Mouse (Mus musculus) heart, embryonic 13.5 days (tissue): Measurements from ENCODE around the gene P2rx6. TPM values are rescaled to one million over a fixed set of nuclear protein-coding genes. Genes with fewer than 3 reads are reported as not detected.
A peak's percentile ranks its signal among the peaks of the same experiment; 100 is the strongest.

Experiments
- ATAC-seq: fragments of 200-750 bp; cut with Nextera tagmentation; 2 replicates; pipeline ENCODE4 v1.8.0; 2017; ENCODE audit warnings: moderate TSS enrichment; ENCODE audit not compliant: insufficient number of reproducible peaks, low FRiP score, low TSS enrichment; ENCODE audit errors: extremely low read depth
- H3K27ac ChIP-seq: fragments of 300-500 bp; sonication (generic); replicated peaks from 2 replicates; pipeline ENCODE4 v1.5.1; 2015; ENCODE audit warnings: moderate library complexity, mild to moderate bottlenecking, inconsistent platforms
- H3K27me3 ChIP-seq: fragments of 300-500 bp; sonication (generic); replicated peaks from 2 replicates; pipeline ENCODE4 v1.6.1; 2015; ENCODE audit warnings: mild to moderate bottlenecking, inconsistent platforms
- H3K36me3 ChIP-seq: fragments of 300-500 bp; sonication (generic); 2 replicates; pipeline ENCODE4 v1.6.1; 2015; ENCODE audit warnings: mild to moderate bottlenecking, inconsistent platforms
- H3K4me1 ChIP-seq: fragments of 300-500 bp; sonication (generic); 2 replicates; pipeline ENCODE4 v1.6.1; 2015; ENCODE audit warnings: inconsistent platforms
- H3K4me2 ChIP-seq: fragments of 300-500 bp; sonication (generic); 2 replicates; pipeline ENCODE4 v1.6.1; 2015; ENCODE audit warnings: inconsistent platforms, mild to moderate bottlenecking, moderate library complexity
- H3K4me3 ChIP-seq: fragments of 300-500 bp; sonication (generic); 2 replicates; pipeline ENCODE4 v1.5.1; 2015; ENCODE audit warnings: moderate library complexity, mild to moderate bottlenecking, inconsistent platforms
- H3K9ac ChIP-seq: fragments of 300-500 bp; sonication (generic); 2 replicates; pipeline ENCODE4 v1.6.1; 2015; ENCODE audit warnings: inconsistent platforms, mild to moderate bottlenecking, moderate library complexity
- H3K9me3 ChIP-seq: fragments of 300-500 bp; sonication (generic); 2 replicates; pipeline ENCODE4 v1.6.1; 2016; ENCODE audit warnings: inconsistent platforms
- WGBS: fragments of 180-500 bp; shearing (Covaris S2); methylation state at CpG from one replicate; pipeline ENCODE4 v1.1.7; 2015; ENCODE audit warnings: mixed read lengths; 5-methylcytosine and 5-hydroxymethylcytosine counted together
- polyA plus RNA-seq: library from polyadenylated mRNA; unstranded; fragments of >200 nt; fragmentation: Nextera tagmentation; extraction: Ambion mirVana; gene quantifications from 2 replicates; pipeline ENCODE4 v1.2.1, GENCODE M21; 2015

Gene P2rx6
- 0.65 and 0.79 TPM in 2 replicates for polyA plus RNA-seq

DNA sequence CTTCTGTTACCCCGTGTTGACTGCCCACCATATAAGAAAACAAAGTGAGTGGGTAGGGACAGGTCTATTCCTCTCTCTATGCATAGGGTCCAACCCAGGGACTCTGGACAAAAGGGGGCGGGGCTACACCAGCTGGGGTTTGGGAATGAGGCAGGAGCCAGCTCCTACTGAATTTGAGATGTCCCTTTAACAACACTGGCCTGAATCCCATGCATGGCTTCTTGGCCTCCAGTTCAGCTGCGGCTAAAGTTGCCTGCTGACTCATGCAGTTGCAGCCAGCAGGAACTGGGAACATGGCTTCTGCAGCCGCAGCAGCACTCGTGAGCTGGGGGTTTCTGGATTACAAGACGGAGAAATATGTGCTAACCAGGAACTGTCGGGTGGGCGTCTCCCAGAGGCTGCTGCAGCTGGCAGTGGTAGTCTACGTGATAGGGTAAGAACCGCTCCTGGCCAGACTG, at the start of gene P2rx6:
Gene P2rx6, plus strand, starts transcription at position 135 of the 458 bp plus-strand sequence.
- Histone ChIP-seq H3K36me3 (no peaks in the 10 kb centered on the region), H3K4me2 (peak within 1 kb of the TSS; percentile 74), H3K4me1 (peaks cover 41% of the 10 kb centered on the region), H3K27me3 (peaks cover 20% of the 10 kb centered on the region), H3K27ac (peak within 1 kb of the TSS; percentile 67), H3K4me3 (peak within 1 kb of the TSS; percentile 45), H3K9ac (peak within 1 kb of the TSS; percentile 64), H3K9me3 (no peaks in the 10 kb centered on the region)
- WGBS = under 1% methylated on average over 10 of the region's 10 CpGs
- ATAC-seq = peak; percentile 23; the same call in 1 of the 2 replicates

DNA sequence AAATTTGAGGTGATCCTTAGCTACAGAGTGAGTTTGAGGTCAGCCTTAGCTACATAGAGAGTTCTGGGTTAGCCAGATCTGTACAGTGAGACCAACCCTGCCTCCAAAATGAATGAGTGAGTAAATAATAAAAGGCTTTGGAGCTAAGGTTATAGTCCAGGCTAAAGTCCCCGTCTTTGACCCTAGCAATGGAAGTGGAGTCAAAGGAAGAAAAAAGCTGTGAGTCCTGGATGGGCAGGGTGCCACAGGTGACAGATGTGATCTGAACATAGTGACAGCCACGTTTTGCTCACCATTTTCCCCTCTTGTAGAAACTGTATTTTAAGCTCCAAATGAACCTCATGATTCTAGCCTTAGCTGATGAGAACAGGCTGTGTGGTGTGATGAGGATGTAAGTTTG, 42.8 kb upstream of the P2rx6 start:
- no peak for ATAC-seq
- H3K27ac ChIP-seq = no peak overlapping the region
- H3K4me3 ChIP-seq = no peak overlapping the region
- peaks cover 97% of the 10 kb centered on the region for H3K36me3 ChIP-seq
- H3K9me3 ChIP-seq = no peaks in the 10 kb centered on the region
- H3K27me3 ChIP-seq = no peaks in the 10 kb centered on the region
- H3K4me1 ChIP-seq = no peaks in the 10 kb centered on the region
- 85% methylated on average over 2 of the region's 2 CpGs for WGBS
- no peak overlapping the region for H3K9ac ChIP-seq
- no peak overlapping the region for H3K4me2 ChIP-seq

DNA sequence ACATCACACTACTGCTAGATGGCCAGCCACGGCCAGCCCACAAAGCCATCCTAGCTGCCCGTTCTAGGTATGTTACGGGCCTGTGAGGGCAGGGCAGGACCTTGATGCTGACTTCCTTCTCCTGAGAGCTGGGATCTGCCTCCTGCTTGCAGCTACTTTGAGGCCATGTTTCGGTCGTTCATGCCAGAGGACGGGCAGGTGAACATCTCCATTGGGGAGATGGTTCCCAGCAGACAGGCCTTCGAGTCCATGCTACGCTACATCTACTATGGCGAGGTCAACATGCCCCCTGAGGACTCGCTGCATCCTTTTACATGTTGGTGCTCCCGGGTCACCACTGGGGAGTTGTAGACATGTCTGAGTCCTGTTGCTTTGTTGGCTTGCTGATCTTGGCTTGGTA, 37.5 kb upstream of the P2rx6 start:
- no peaks in the 10 kb centered on the region; the same call in 1 of the 2 replicates for H3K4me1 ChIP-seq
- H3K9ac ChIP-seq = no peak overlapping the region
- H3K36me3 ChIP-seq = peaks cover 97% of the 10 kb centered on the region
- H3K27ac ChIP-seq = no peak overlapping the region
- H3K9me3 ChIP-seq = no peaks in the 10 kb centered on the region
- WGBS = 91% methylated on average over 11 of the region's 11 CpGs
- no peak overlapping the region for H3K4me2 ChIP-seq
- no peak for ATAC-seq
- H3K27me3 ChIP-seq = no peaks in the 10 kb centered on the region
- H3K4me3 ChIP-seq = no peak overlapping the region

DNA sequence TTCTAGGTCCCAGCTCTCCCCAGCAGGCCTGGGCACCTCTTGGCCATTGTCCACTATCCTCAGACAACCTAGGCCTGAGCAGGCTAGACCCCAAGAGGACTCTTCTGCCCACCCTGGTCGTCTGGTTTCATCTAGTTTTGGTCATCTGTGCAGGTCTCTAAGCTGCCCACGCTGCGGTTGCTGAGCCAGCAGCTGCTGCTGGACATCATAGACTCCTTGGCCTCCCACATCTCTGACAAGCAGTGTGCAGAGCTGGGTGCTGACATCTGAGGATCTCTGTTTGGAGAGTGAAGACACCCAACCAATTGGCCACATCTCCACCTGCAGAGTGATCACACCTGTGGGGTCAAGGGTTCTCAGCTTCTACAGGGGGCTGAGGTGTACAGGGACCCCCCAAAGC, 36.2 kb upstream of the P2rx6 start:
- WGBS = 80% methylated on average over 3 of the region's 3 CpGs
- Histone ChIP-seq H3K4me1 (peaks cover 10% of the 10 kb centered on the region), H3K4me3 (no peak overlapping the region), H3K27ac (no peak overlapping the region), H3K36me3 (peaks cover 84% of the 10 kb centered on the region), H3K9ac (no peak overlapping the region), H3K4me2 (no peak overlapping the region), H3K9me3 (no peaks in the 10 kb centered on the region), H3K27me3 (no peaks in the 10 kb centered on the region)
- no peak for ATAC-seq

DNA sequence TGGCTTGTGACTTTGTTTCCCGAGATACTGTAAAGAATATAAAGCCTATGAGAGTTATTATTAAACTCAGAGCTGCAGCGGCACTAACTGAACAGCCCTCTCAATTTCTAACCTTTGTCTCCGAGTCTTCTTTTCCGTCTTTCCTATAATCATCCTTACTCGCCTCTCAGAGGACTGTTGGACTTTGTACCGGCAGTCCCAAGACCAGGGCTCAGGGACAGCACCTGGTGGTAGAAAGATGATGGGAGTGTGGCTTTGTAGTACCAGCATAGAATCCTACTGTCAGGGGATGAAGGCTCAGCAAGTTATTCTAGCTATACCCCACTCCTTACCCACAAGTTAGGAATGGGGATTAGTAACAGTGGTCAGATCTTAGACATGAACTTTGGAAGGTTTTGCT, 35.5 kb upstream of the P2rx6 start:
- 91% methylated on average over 6 of the region's 6 CpGs for WGBS
- no peak overlapping the region for H3K4me3 ChIP-seq
- H3K4me1 ChIP-seq = peaks cover 10% of the 10 kb centered on the region
- H3K9me3 ChIP-seq = no peaks in the 10 kb centered on the region
- ATAC-seq = no peak
- no peak overlapping the region for H3K4me2 ChIP-seq
- peaks cover 77% of the 10 kb centered on the region for H3K36me3 ChIP-seq
- H3K27me3 ChIP-seq = no peaks in the 10 kb centered on the region
- no peak overlapping the region for H3K9ac ChIP-seq
- no peak overlapping the region for H3K27ac ChIP-seq

DNA sequence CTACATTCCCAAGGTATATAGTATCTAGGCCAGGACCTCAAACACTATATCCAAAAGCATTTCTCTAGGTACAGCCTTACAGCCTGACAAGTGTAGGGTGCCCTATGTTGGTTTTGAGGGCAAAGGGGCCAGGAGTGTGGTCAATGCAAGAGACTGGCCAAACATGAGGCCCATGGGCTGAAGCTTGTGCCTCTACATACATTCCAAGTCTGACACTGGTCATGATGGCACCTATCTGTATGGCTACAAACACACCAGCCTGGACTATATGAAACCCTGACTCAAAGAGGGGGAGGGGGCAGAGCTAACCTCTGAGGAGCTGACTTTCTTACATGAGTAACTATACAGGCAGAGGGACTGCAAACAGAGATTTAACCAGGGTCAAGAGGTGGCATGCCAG, 34.1 kb upstream of the P2rx6 start:
- H3K36me3 ChIP-seq = peaks cover 63% of the 10 kb centered on the region
- H3K9me3 ChIP-seq = no peaks in the 10 kb centered on the region
- no peak for ATAC-seq
- H3K27me3 ChIP-seq = no peaks in the 10 kb centered on the region
- H3K4me3 ChIP-seq = no peak overlapping the region
- H3K4me1 ChIP-seq = peaks cover 19% of the 10 kb centered on the region
- H3K9ac ChIP-seq = no peak overlapping the region
- no peak overlapping the region for H3K4me2 ChIP-seq
- no peak overlapping the region for H3K27ac ChIP-seq

DNA sequence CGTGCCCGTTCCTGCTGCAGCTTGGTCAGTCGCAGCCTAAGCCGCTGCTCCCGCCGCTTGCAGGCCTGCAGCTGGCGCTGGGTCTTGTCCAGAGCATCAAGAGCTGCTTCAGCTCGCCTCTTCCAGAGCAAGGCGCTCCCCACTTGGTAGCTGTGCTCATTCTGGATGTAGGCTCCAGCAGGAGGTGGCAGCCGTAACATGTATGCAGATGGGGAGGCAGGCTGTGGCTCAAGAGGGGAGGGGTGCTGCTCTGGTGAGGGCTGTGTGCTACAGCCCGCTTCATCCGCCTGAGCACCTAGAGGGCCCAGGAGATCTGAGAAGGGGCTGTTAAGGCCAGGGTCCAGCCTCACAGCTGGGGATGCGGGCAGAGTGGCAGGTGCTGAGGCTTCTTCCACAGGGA, 33.4 kb upstream of the P2rx6 start:
- Histone ChIP-seq H3K36me3 (peaks cover 56% of the 10 kb centered on the region), H3K9ac (no peak overlapping the region), H3K27ac (no peak overlapping the region), H3K4me2 (no peak overlapping the region), H3K9me3 (no peaks in the 10 kb centered on the region), H3K4me3 (no peak overlapping the region), H3K4me1 (peaks cover 19% of the 10 kb centered on the region), H3K27me3 (no peaks in the 10 kb centered on the region)
- ATAC-seq = no peak
- 89% methylated on average over 13 of the region's 13 CpGs for WGBS

DNA sequence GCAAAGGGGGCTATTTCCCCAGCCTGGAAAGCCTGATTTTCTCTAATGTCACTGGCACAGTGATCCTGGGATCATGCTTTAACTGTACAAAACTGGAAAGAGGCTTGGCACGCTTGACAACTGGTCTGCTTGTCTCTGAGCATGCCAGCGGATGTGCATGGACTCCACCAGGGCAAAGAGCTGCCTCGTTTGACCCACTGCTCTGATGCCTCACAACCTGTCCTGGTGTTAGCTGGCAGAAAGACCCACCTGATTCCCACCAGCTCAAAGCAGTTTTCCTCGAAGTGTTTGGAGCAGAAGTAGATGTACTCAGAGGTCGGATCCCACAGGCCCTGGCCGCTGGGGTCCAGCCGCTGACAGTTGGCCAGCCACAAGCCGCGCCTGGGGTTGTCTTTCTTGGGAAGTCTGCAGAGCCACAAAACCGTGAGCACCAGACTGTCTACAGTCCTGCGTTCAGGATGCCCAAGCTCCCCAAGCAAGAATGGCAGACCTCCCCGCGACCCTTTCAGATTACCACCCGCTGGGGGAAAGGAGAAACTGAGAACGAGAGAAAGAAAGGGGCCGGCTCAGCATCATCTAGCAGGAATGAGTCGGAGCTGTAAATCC, 31.6 kb upstream of the P2rx6 start:
- WGBS = 16% methylated on average over 17 of the region's 17 CpGs
- H3K9ac ChIP-seq = peak overlapping the region; percentile 88
- ATAC-seq = no peak

DNA sequence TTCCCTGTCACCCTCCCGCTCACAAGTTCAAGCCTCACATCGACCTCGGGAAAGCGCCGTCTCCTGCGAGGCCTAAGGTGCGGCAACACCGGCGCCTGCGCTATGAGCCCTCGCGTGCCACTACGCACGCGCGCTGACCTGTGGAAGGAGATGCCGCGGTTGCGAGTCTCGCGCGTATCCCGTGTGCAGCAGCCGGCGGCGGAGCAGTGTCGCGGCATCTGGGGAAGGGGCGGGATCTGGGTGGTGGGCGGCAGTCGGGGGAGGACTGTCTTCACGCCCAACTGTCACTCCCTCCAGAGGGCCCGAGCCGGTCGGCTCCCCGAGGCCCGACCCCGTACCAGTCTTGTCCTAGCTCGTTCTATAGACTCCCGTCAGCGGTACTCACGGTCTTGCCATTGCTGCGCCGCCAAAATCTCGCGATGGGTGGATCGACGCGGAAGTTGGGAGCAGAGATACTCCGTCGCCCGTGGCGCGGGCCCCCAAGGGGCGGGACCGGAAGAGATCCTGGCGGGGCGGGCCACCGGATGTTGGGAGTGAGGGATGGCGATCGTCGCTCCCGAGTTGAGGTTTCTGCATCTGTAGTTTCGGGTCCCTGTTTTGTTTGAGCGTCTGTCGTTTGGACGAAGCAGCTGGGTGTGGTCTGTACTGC, 30.9 kb upstream of the P2rx6 start, which contains the start of gene Thap7:
Gene Thap7, minus strand, starts transcription at position 497 of the 649 bp plus-strand sequence.
- under 1% methylated on average over 67 of the region's 67 CpGs for WGBS
- H3K4me3 ChIP-seq = peak within 1 kb of the TSS; percentile 63
- H3K4me1 ChIP-seq = peaks cover 19% of the 10 kb centered on the region
- no peaks in the 10 kb centered on the region for H3K27me3 ChIP-seq
- ATAC-seq = peak; percentile 88
- H3K9me3 ChIP-seq = no peaks in the 10 kb centered on the region
- peak within 1 kb of the TSS; percentile 88 for H3K9ac ChIP-seq
- peak within 1 kb of the TSS; percentile 93 for H3K27ac ChIP-seq
- peak within 1 kb of the TSS; percentile 94 for H3K4me2 ChIP-seq
- peaks cover 33% of the 10 kb centered on the region for H3K36me3 ChIP-seq

More for the DNA sequence above, 31.6 kb upstream of the P2rx6 start:
- H3K27me3 ChIP-seq = no peaks in the 10 kb centered on the region
- H3K4me1 ChIP-seq = peaks cover 19% of the 10 kb centered on the region
- H3K27ac ChIP-seq = peak overlapping the region; percentile 93
- H3K9me3 ChIP-seq = no peaks in the 10 kb centered on the region
- H3K36me3 ChIP-seq = peaks cover 40% of the 10 kb centered on the region
- H3K4me2 ChIP-seq = peak overlapping the region; percentile 94
- H3K4me3 ChIP-seq = peak overlapping the region; percentile 63

DNA sequence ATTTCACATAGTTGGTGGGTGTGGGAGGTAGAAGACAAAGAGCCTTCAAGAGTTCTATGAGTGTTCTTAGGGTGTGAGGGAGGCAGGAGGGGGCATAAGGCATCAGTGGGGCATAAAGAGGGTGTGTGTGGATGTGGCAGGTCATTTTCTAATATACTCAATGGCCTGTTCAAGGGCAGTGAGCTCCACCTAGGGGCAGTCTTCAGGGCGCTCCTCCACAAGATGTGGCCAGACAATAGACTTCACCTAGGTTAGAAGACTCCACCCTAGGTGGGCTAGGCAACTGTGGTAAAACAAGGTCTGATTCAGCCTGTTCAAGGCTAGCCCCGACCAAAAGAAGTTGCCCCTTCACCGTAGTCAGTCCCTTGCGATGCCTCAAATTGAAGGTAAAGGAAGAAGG, 29.4 kb upstream of the P2rx6 start:
- Histone ChIP-seq H3K36me3 (peaks cover 18% of the 10 kb centered on the region), H3K4me2 (no peak overlapping the region), H3K9me3 (no peaks in the 10 kb centered on the region), H3K4me1 (peaks cover 19% of the 10 kb centered on the region), H3K27me3 (0 out of 2 replicates have a peak, but pooled peaks cover 8% of the 10 kb centered on the region), H3K27ac (no peak overlapping the region), H3K9ac (no peak overlapping the region), H3K4me3 (no peak overlapping the region)
- 51% methylated on average over 4 of the region's 4 CpGs for WGBS
- ATAC-seq = no peak

DNA sequence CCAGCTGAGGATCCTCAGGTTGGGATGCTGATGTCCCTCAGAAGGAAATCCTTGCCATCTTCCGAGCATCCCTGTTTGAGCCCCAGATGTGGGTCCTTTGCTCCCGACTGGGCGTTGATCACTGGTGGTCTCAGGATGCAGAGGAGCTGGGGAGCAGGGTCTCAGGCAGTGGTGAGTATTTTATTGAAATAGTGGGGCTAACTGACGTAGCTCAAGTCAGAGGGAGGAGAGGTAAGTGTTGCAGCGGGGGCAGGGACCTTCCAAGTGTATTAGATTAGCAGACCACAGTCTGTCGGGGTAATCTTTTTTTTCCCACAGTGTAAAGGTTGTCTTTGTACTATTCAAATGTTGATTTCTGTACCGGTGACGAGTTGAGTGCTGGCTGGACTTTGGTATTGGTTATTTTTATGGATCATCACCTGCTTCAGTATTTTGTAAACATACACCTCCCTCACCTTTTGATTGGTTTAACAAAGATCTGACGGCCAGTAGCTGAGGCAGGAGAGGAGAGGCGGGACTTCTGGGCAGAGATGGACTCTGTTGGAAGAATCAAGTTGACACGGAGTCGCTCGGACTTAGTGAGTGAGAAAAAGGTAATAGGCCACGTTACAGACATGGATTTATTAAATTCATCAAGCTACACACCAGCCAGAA, 28.9 kb upstream of the P2rx6 start:
- H3K4me1 ChIP-seq = peaks cover 19% of the 10 kb centered on the region
- WGBS = 63% methylated on average over 14 of the region's 14 CpGs
- 0 out of 2 replicates have a peak, but pooled peaks cover 8% of the 10 kb centered on the region for H3K27me3 ChIP-seq
- H3K4me2 ChIP-seq = no peak overlapping the region
- H3K27ac ChIP-seq = no peak overlapping the region
- ATAC-seq = no peak
- peaks cover 13% of the 10 kb centered on the region for H3K36me3 ChIP-seq
- no peak overlapping the region for H3K9ac ChIP-seq
- H3K4me3 ChIP-seq = no peak overlapping the region
- H3K9me3 ChIP-seq = no peaks in the 10 kb centered on the region
